Mouse (Mus musculus): ENCODE measurements around the gene Pard3b. TPM values are rescaled to one million over a fixed set of nuclear protein-coding genes. Genes with fewer than 3 reads are reported as not detected.

Gene Pard3b
- polyA plus RNA-seq, 1 experiment: 3.4 TPM

DNA sequence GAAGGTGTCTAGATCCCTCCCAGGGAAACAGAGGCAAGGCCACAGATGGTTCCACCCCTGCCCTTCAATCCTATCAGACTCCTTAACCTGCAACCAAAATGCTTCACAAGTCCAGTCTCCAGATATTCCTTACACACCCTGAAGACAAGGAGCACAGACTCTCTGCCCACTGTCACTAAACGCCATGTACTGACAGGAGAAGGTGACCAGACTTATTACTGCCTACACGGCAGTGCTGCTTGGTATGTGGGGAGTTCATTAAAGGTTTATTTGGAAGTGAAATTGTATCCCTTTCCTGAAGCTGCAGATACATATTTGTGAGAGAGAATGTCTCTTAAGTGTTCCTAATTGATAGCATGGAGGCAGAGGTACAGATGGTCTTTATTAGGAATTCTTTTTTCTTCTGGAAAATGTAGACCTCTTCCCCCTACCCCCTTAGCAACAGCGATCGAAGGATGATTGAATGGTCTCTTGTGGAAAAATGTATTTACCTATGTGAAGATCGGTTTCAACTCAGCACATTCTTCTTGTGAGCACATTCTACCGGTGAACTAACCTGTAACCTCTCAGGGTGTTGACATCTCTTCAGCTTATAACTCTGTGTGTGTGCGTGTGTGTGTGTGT lies 735.9 kb downstream of the Pard3b start:
- H3K27me3 ChIP-seq (replicated peaks; ENCODE audit: control insufficient read depth, insufficient read depth, low read length): no peaks in the 10 kb centered on the region
- no peaks in the 10 kb centered on the region; the same call in 1 of the 2 replicates for H3K4me1 ChIP-seq (ENCODE audit: control insufficient read depth, insufficient read depth, low read length)
- no peak for TF ChIP-seq CTCF (conservative IDR thresholded peaks at IDR 0.05; ENCODE audit: insufficient read depth, insufficient read length, low read depth, low read length)
- no peak for TF ChIP-seq POLR2A (IDR thresholded peaks at IDR 0.05; ENCODE audit: low read depth, low read length)
- DNase-seq: no peak
- no peak overlapping the region for H3K4me3 ChIP-seq (ENCODE audit: insufficient read depth, low read depth, low read length)
- WGBS: 89% methylated on average over 7 of the region's 7 CpGs
- no peak overlapping the region for H3K27ac ChIP-seq (ENCODE audit: insufficient read depth, low read depth, low read length)
- H3K36me3 ChIP-seq (ENCODE audit: control insufficient read depth, insufficient read depth, low read length): no peaks in the 10 kb centered on the region

DNA sequence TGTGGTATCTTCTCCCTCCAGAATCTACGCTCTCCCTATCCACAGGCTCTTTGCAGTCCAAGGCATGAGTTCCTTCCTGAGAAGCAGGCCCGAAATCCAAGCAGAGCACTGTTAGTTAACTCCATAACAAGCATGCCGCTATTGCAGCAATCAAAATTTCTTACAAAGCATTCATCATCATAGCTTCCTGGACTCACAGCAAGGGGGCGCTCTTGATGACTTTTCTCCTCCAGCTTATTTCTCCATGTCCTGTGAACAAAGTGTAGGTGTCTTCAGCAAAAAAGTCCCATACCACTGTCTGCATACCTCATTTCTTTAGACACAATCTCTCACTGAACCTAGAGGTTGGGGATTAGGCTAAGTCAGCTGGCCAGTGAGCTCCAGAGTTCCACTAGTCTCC lies 739.7 kb downstream of the Pard3b start:
- TF ChIP-seq POLR2A (IDR thresholded peaks at IDR 0.05; ENCODE audit: low read depth, low read length): no peak
- no peak for TF ChIP-seq CTCF (conservative IDR thresholded peaks at IDR 0.05; ENCODE audit: insufficient read depth, insufficient read length, low read depth, low read length)
- no peaks in the 10 kb centered on the region for H3K27me3 ChIP-seq (replicated peaks; ENCODE audit: control insufficient read depth, insufficient read depth, low read length)
- H3K27ac ChIP-seq (ENCODE audit: insufficient read depth, low read depth, low read length): no peak overlapping the region
- no peaks in the 10 kb centered on the region; the same call in 1 of the 2 replicates for H3K4me1 ChIP-seq (ENCODE audit: control insufficient read depth, insufficient read depth, low read length)
- no peak for DNase-seq
- 91% methylated on average over 4 of the region's 4 CpGs for WGBS
- H3K36me3 ChIP-seq (ENCODE audit: control insufficient read depth, insufficient read depth, low read length): no peaks in the 10 kb centered on the region
- no peak overlapping the region for H3K4me3 ChIP-seq (ENCODE audit: insufficient read depth, low read depth, low read length)

DNA sequence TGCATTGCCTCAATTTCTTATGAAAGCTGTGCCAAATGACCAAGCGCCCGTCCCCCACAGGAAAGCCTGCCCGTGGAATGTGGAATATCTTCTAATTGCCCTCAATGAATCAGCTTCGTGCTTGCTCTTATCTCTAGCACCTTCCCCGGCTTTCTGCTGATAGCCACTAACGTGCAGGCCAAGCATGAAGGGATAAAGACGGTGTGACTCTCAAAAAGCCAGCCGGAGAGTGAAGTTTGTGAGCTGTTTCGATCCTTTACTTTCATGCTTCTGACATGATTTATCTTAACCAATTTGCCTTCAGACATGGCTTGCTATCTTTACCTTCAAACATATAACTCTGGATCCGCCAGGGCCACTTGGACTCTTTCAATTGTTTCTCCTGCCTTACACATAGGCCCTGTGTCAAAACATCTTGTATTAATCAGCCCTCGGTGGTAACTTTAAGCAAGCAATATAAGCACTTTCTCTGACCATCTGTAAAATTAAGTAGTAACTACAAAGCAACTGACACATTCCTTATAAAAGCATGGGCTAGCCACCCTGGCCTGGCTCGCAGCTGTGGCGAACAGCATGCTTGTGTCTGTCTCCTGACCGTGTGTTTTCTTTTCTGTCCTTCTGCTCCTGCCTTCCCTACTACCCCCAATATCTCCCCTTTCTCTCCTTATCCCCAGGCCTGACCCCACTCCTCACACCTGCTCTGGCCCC lies 744.3 kb downstream of the Pard3b start:
- no peaks in the 10 kb centered on the region for H3K36me3 ChIP-seq (ENCODE audit: control insufficient read depth, insufficient read depth, low read length)
- no peak overlapping the region for H3K4me3 ChIP-seq (ENCODE audit: insufficient read depth, low read depth, low read length)
- no peak for DNase-seq
- H3K4me1 ChIP-seq (ENCODE audit: control insufficient read depth, insufficient read depth, low read length): no peaks in the 10 kb centered on the region; the same call in 1 of the 2 replicates
- WGBS: 75% methylated on average over 14 of the region's 14 CpGs
- TF ChIP-seq POLR2A (IDR thresholded peaks at IDR 0.05; ENCODE audit: low read depth, low read length) (no peak), CTCF (conservative IDR thresholded peaks at IDR 0.05; ENCODE audit: insufficient read depth, insufficient read length, low read depth, low read length) (no peak)
- H3K27ac ChIP-seq (ENCODE audit: insufficient read depth, low read depth, low read length): no peak overlapping the region
- no peaks in the 10 kb centered on the region for H3K27me3 ChIP-seq (replicated peaks; ENCODE audit: control insufficient read depth, insufficient read depth, low read length)

DNA sequence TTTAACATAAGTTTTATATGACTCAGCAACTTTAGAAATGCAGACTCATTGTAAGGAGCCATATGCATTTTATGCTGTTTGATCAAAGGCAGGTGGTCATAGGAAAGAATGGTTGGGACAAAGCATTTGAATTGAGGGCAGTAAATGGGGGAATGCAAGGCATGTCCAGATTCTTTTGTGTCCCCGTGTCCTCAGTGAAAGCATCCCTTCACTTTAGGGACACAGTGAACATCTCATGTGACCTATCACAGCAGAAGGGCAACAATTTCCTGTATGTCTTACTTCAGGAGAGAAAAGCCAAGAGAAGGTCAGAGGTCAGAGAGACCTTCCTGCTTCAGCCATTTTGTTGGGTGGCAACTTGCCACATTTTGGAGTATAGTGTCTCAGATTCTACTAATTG lies 745.6 kb downstream of the Pard3b start:
- Histone ChIP-seq H3K27me3 (replicated peaks; ENCODE audit: control insufficient read depth, insufficient read depth, low read length) (no peaks in the 10 kb centered on the region), H3K4me3 (ENCODE audit: insufficient read depth, low read depth, low read length) (no peak overlapping the region), H3K36me3 (ENCODE audit: control insufficient read depth, insufficient read depth, low read length) (no peaks in the 10 kb centered on the region), H3K27ac (ENCODE audit: insufficient read depth, low read depth, low read length) (no peak overlapping the region), H3K4me1 (ENCODE audit: control insufficient read depth, insufficient read depth, low read length) (no peaks in the 10 kb centered on the region; the same call in 1 of the 2 replicates)
- no peak for DNase-seq
- TF ChIP-seq CTCF (conservative IDR thresholded peaks at IDR 0.05; ENCODE audit: insufficient read depth, insufficient read length, low read depth, low read length) (no peak), POLR2A (IDR thresholded peaks at IDR 0.05; ENCODE audit: low read depth, low read length) (no peak)
- WGBS: 88% methylated on average over 1 of the region's 1 CpGs

DNA sequence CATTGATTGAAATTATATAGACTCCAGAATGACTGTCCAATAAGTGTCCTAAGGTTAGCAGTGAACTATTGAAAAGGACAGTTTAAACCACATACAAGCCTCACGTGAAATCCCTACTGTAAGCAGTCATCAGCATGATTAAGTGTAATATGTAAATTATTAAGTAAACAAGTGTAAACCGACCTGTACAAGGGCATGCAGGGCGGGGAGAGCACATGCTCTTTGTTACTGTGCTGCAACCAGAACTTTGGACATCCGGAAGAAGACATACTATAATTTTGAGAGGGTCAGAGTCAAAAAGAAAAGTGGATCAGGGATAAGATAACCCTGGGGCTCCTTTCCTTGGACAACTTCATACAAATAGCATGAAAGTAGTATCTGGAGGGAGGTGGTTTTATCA lies 749.4 kb downstream of the Pard3b start:
- Histone ChIP-seq H3K27me3 (replicated peaks; ENCODE audit: control insufficient read depth, insufficient read depth, low read length) (no peaks in the 10 kb centered on the region), H3K4me1 (ENCODE audit: control insufficient read depth, insufficient read depth, low read length) (no peaks in the 10 kb centered on the region), H3K4me3 (ENCODE audit: insufficient read depth, low read depth, low read length) (no peak overlapping the region), H3K36me3 (ENCODE audit: control insufficient read depth, insufficient read depth, low read length) (no peaks in the 10 kb centered on the region), H3K27ac (ENCODE audit: insufficient read depth, low read depth, low read length) (no peak overlapping the region)
- DNase-seq: peak; percentile 51
- 46% methylated on average over 4 of the region's 4 CpGs for WGBS
- no peak for TF ChIP-seq POLR2A (IDR thresholded peaks at IDR 0.05; ENCODE audit: low read depth, low read length)
- no peak for TF ChIP-seq CTCF (conservative IDR thresholded peaks at IDR 0.05; ENCODE audit: insufficient read depth, insufficient read length, low read depth, low read length)

DNA sequence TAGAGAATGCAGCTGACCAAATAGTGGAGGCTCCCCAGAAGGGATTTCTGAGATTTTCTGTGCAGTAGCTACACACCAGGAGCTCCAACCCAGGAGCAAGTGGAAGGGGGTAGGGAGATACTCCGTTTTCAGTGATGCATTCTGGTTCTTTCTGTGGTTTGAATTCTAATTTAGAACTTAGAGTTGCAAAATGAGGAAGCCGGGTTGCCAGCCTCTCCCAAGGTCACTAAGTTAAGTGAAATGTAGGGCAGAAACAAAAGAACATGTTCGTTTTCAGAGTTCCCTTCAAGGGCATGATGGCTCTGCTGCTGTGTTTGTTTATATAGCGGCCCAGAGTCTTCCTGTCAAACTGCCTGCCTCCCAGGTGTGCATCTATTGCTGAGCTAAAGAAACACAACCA lies 754.2 kb downstream of the Pard3b start:
- Histone ChIP-seq H3K36me3 (ENCODE audit: control insufficient read depth, insufficient read depth, low read length) (no peaks in the 10 kb centered on the region), H3K4me1 (ENCODE audit: control insufficient read depth, insufficient read depth, low read length) (no peaks in the 10 kb centered on the region), H3K27me3 (replicated peaks; ENCODE audit: control insufficient read depth, insufficient read depth, low read length) (no peaks in the 10 kb centered on the region), H3K4me3 (ENCODE audit: insufficient read depth, low read depth, low read length) (no peak overlapping the region), H3K27ac (ENCODE audit: insufficient read depth, low read depth, low read length) (no peak overlapping the region)
- 55% methylated on average over 4 of the region's 4 CpGs for WGBS
- no peak for TF ChIP-seq POLR2A (IDR thresholded peaks at IDR 0.05; ENCODE audit: low read depth, low read length)
- TF ChIP-seq CTCF (conservative IDR thresholded peaks at IDR 0.05; ENCODE audit: insufficient read depth, insufficient read length, low read depth, low read length): no peak
- no peak for DNase-seq

DNA sequence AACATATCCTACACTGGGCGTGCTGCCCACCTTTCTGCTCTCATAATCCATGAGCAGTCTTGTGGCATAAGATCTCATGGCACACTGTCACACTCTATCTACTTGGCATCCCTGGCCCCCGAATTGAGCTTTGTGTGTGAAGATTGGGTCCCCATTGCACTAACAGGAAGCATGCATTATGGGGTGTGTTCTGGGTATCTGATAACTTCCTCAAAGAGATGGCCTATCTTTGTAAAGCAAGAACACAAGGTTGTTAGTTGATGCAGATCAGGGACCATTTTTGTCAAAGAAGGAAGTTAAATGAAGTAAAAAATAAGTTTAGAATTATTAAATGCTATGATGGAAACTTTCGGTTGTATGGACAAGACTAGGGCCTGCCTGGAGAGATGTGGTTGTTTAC lies 755.9 kb downstream of the Pard3b start:
- H3K4me1 ChIP-seq (ENCODE audit: control insufficient read depth, insufficient read depth, low read length): no peaks in the 10 kb centered on the region
- no peak overlapping the region for H3K4me3 ChIP-seq (ENCODE audit: insufficient read depth, low read depth, low read length)
- DNase-seq: no peak
- WGBS: 94% methylated on average over 3 of the region's 3 CpGs
- H3K27me3 ChIP-seq (replicated peaks; ENCODE audit: control insufficient read depth, insufficient read depth, low read length): no peaks in the 10 kb centered on the region
- H3K36me3 ChIP-seq (ENCODE audit: control insufficient read depth, insufficient read depth, low read length): no peaks in the 10 kb centered on the region
- H3K27ac ChIP-seq (ENCODE audit: insufficient read depth, low read depth, low read length): no peak overlapping the region
- TF ChIP-seq POLR2A (IDR thresholded peaks at IDR 0.05; ENCODE audit: low read depth, low read length) (no peak), CTCF (conservative IDR thresholded peaks at IDR 0.05; ENCODE audit: insufficient read depth, insufficient read length, low read depth, low read length) (no peak)

Data from kidney, adult 2 months (tissue).